Mouse (Mus musculus) cerebral cortex, adult 2 months (tissue): ENCODE measurements around the gene Mc1r.

ENCODE experiments used
- WGBS: fragments of 180-500 bp; shearing (Covaris S2); methylation state at CpG from one replicate; pipeline ENCODE4 v1.1.7; 2018; 5-methylcytosine and 5-hydroxymethylcytosine counted together

The Mc1r gene

DNA sequence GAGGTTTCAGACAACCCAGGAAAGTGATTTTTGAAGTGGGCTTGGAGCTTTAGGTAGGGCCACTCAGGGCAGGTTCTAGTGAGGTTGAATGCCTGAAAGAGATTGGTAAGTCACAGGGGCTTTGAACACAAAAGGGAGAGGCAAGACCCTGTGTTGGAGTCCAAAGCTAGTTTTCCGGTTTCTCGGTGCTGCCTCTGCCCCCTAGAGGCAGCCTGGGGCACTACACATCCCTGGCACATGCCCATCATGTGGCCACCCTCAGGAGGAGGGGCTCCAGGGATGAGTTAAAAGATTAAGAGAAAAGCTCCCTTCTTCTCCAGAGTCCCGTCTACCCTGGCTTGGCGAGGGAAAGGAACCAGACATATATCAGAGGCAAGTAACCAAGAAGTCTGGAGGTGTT, at the start of gene Mc1r:
Gene Mc1r (plus strand): TSS at position 322 of the 400 bp plus-strand sequence.
- WGBS = 8% methylated on average over 4 of the region's 4 CpGs

DNA sequence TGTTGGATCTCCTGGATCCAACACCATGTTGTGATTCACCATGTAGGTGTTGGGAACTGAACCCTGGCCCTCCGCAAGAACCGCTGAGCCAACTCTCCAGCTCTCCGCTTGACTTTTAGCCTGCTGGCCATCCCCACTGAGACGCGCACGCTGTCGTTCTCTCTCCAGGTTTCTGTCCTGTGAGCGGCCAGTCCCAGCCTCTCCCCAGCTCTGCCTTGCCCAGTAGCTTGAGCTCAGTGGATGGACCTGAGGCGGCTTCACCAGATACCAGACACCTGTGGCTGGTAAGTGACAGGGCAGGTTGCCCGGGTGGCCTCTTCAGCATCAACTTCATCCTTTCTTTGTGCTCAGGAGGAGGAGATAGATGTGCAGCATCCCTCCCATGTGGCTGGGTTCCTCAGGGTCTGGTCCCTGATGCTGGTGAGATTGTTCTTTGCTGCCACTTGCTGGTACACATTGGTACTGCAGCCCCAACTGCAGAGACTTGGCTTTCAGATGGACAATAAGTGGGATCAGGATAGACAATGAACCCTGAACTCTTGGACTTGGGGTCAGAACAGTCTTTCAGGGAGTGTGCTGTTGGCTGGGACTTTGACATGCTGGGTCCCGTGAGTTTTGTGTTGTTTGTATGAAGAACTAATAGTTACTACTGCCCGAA, 45.7 kb upstream of the Mc1r start:
- WGBS = 36% methylated on average over 12 of the region's 12 CpGs

DNA sequence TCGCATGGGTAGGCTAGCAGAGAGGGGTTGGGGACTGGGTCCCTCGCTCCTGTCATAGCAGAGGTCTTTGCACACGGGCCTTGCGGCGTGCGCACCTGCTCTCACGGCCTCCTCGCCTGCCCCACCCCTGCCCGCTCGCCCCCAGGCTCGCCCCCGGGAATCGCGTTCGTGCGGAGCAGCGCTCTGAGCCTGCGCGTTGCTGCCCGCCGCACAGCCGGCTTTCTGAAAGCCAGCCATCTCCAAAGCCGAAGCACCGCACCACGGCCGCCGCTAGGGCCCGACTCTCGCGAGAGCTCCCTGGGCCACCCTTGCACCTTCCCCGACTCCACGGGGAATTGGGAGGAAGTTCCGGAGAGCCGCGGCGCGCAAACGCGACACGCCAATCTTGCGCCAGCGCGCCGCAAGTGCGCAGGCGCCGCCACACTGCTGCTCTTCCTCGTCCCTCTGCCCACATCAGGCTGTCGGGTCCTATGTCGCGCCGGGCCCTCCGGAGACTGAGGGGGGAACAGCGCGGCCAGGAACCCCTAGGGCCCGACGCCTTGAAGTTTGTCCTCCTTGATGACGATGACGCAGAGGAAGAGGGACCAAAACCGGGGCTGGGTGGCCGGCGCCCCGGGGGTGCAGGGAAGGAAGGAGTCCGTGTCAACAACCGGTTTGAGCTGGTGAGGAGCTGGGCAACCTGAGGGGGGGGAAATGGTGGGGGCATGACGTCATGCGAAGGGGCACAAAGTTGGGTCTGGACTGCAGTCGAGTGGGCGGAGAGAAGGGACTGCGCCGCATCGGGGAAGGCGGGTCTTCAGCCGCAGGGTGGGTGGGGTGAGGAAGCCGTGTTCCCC, 33.3 kb upstream of the Mc1r start, which contains the start of gene Tcf25:
Gene Tcf25 (plus strand): TSS at position 351 of the 836 bp plus-strand sequence.
- WGBS = under 1% methylated on average over 70 of the region's 75 CpGs

DNA sequence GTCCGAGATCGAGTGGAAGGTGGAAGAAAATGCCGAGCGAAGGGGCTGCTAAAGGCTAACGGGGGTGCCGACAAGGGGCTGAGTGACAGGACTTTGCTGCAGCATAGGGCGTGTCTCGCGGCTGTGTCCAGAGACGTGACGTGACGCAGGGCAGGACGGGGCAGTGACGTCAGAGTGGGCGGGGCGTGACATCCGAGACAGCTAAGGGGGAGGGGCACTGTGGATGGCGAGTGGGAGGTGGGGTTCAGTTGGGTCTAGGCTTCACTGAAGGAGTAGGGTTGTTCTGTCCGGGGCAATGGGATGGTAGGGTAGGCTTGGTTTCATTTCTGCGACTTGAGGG, 32.7 kb upstream of the Mc1r start:
- WGBS = under 1% methylated on average over 20 of the region's 20 CpGs

DNA sequence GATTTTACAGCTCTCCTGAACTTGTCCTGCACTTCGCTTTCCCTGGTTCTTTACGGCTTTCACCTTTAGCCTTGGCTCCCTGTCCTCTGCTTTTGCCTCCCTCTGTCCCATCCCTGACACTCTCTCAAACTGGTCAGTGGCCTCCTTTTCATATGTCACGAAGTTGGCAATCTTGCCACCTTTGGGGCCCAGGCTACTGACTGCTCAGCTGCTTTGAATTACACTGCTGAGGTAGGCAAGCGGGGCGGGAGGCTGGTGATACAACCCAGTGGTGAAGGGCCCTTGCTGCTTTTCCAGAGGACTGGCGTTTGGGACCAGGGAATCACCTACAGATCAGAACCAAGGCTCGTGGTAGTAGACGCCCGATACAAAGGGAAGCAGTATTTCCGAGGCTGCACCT, 31.2 kb upstream of the Mc1r start:
- WGBS = 47% methylated on average over 10 of the region's 10 CpGs

DNA sequence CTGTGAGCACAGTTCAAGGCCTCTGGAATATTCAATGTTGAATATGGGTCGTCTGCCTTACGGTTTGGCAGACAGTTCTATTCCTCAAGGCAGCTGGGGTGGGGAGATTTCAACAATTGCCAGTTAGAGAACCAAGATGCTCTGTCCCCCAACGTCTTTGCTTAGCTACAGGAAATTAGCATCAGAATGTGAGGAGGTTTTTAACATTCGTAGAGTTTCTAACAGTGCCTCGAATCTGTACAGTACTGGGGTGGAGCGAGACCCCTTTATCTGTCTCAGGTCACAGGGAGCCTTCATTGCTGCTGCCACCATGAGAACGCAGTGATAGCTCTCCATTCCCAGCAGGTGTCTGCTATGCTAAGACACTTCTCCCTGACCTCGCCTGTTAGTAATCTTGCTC, 30.8 kb upstream of the Mc1r start:
- 36% methylated on average over 8 of the region's 8 CpGs for WGBS

DNA sequence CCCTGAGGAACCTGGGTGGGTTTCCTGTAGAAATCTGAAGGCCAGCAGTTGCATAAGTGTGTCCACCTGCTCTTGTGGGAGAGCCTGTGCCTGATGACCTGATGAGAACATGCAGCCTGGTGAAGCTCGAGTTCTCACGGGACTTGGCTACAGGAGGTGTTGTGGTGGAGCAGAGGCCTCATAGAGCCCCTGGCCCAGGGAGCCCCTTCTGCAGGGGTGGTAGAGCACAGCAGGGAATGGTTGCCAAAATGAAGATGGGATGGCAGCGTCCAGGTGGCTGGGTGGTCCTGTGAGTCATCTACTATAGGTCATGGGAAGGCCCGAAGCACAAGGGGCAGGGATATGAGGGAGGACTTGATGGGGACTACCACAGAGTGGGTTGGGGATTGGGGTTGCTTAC, 25.2 kb upstream of the Mc1r start:
- WGBS = 83% methylated on average over 4 of the region's 4 CpGs

DNA sequence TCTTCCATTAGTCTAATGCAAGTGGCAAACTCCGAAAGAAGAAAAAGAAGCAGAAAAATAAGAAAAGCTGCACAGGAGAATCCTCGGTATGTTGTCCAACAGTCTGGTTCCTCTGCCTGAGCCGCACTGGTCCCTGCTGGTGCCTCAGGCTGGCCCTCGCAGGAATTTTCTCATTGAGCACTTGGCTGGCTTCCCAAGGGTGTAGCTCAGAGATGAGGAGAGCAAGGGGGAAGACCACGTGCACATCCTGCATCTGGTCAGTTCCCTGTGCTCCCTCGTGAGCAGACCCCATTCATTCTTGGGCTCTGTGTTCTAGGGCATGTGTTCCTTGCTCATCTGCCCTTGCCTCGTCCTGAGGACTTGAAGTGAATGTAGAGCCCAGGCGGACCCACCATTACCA, 24.4 kb upstream of the Mc1r start:
- WGBS = 77% methylated on average over 8 of the region's 8 CpGs

DNA sequence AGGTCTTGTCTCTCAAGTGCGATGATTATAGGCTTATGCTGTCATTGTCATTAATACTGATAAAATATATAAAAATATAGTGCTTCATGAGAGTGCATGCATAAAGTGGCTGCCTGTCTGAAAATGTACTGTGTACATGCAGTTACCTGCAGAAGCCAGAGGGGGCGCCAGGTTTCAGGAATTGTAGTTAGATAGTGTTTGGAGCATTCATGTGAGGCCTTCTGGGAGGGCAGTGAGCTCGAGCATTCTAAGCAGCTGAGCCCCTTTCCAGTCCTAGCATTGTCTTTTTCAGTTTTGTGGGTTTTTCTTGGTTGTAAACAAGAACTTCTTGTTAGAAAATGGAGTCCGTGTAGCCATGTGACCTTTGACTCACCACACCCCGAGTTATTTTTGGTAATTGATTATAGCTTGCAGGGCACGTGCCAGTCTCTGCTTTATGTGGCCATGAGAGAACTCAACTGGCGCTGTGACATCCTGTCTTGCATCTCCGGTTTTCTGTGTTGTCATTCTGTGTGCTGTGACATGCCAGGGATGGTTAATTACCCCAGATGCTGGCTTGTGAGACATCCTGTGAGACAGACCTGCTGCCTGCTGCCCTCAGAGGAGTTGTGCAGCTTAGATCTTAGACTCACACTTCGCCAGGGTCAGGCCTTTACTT, 21.9 kb upstream of the Mc1r start:
- WGBS = 55% methylated on average over 9 of the region's 9 CpGs

DNA sequence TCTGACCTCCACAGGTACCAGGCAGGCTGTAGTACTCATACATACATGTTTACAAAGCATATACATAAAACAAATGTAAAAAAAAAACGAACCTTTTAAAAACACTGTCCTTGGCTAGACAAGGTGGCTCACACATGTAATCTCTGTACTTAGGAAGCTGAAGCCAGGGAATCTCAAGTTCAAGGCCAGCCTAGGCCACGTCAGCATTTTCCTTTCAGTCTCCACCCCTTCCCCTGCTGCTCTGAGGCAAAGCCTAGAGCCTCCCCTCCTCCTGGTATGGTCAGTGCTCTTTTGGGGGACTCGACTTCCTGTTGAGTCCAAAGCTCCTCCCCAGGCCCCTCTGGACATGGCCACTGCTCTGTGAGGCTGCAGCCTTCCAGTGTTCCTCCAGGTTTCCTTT, 19.9 kb upstream of the Mc1r start:
- 89% methylated on average over 3 of the region's 3 CpGs for WGBS

DNA sequence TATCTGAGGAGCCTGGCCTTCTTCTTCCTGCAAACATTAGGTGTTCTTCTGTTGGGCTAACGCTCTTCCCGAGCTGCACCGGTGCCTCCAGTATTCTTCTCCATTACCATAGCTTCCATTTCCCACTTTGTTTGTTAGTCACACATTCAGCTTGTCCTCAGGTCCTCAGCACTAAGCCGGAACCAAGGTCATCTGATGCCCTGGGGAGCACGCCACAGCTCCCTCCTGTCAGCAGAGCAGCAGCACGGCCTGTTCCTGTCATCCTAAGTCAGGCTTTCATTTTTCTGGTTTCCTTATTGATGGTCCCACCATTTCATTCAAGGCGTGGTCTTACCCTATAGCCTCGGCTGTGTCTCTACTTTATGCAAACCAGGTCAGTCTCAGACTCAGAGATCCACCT, 19.1 kb upstream of the Mc1r start:
- WGBS = 90% methylated on average over 8 of the region's 8 CpGs

DNA sequence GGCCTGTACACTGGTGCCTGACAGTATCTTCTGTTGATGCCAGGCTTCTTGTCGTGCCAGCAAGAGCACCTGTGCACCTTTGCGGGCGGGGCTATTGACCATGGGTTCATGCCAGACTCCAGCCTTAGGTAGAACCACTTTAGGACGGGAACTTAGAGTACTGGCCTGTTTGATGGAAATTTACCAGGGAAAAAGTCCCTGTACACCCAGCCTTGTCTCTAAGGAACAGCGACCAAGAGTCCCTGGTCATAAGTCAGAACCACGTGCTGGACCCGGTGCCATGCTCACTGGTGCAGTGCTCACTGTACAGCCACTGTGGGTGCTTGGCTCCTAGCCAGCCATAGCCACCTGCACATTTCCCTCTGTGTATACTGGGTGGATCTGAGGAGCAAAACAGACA, 17.9 kb upstream of the Mc1r start:
- 76% methylated on average over 7 of the region's 7 CpGs for WGBS

DNA sequence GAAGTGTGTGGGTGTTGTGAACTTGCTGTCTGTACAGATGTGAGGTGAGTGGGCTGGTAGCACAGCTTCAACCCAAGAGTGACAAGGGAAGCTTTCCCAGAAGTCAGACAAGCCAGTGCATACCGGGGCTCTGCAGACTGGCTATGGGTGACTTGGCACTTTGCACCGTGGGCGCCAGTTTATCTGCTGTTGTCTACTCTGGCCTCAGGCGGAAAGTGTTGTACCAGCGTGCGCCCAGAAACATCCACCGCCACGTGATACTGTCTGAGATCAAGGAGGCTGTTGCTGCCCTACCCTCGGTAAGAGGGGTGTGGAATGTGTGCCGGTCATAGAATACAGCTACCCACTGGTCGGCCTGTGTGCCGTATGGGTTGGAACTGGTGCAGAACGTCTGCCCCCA, 8.6 kb upstream of the Mc1r start:
- 72% methylated on average over 13 of the region's 13 CpGs for WGBS

DNA sequence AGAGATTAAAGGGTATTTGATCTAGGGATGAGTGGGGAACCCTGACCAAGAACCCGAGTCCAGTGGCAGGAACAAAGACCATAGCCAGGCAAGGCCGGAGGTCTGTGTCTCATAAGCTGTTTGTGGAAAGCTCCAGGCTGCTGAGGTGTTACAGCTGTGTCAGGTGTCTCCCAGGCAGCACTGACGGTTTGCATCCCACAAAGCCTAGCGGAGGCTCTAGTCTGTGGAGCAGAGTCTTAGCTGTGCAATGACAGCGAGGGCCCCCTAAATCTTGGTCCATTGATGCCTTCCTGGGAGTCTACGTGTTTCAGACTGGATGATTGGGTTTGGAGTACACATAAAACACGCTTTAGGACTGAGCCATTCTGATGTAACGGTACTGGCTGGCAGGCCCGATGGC, 5.0 kb upstream of the Mc1r start:
- WGBS = 92% methylated on average over 9 of the region's 9 CpGs

DNA sequence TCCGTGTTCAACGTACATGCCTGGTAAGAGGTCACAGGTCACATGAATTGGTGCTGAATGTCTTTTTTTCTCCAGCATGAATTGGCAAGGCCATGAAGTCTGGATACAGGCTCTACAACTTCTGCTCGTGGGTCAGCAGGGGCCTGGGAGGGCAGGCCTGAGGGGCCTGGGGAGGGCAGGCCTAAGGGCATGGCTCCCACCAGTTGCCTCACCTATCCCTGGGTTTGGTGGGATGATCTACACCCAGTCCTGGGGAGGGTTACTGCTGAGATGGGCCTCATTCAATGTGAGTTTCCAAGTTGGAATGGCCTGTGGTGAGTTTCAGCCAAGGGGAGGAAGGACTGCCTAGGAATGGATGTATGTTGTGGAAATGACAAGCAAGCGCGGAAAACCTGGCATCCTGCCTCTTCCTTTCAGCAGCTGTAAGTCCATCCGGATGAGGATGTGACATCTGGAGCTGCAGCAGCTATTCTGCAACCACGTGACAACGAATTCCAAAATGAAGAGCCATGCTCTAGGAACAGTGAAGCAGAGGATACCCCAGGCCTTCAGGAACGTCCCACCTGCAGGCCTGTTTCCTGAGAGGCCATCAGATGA, 4.1 kb upstream of the Mc1r start:
- WGBS = 81% methylated on average over 9 of the region's 9 CpGs

DNA sequence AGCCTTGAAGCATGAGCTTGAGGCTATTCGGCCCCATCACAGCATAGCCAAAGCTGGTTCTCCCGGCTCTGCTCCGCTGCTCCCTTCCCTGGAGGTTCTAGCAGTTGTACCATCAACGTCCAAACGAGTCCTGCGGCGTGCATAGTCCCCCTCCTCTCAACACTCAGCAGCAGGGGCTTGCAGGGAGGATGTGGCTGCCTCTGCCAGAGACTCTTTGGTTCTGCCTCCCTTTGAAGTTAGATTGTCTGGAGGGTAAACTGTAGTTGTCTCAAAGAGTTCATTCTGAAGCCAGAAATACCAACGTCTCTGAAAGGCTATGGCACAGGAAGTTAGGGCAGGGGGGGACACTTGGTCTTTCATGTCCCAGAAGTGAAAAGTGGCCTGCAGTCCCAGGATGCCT, 2.4 kb upstream of the Mc1r start:
- 34% methylated on average over 8 of the region's 8 CpGs for WGBS

DNA sequence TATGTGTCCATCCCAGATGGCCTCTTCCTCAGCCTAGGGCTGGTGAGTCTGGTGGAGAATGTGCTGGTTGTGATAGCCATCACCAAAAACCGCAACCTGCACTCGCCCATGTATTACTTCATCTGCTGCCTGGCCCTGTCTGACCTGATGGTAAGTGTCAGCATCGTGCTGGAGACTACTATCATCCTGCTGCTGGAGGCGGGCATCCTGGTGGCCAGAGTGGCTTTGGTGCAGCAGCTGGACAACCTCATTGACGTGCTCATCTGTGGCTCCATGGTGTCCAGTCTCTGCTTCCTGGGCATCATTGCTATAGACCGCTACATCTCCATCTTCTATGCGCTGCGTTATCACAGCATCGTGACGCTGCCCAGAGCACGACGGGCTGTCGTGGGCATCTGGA, 705 bp downstream of the Mc1r start:
- WGBS = 93% methylated on average over 13 of the region's 13 CpGs

DNA sequence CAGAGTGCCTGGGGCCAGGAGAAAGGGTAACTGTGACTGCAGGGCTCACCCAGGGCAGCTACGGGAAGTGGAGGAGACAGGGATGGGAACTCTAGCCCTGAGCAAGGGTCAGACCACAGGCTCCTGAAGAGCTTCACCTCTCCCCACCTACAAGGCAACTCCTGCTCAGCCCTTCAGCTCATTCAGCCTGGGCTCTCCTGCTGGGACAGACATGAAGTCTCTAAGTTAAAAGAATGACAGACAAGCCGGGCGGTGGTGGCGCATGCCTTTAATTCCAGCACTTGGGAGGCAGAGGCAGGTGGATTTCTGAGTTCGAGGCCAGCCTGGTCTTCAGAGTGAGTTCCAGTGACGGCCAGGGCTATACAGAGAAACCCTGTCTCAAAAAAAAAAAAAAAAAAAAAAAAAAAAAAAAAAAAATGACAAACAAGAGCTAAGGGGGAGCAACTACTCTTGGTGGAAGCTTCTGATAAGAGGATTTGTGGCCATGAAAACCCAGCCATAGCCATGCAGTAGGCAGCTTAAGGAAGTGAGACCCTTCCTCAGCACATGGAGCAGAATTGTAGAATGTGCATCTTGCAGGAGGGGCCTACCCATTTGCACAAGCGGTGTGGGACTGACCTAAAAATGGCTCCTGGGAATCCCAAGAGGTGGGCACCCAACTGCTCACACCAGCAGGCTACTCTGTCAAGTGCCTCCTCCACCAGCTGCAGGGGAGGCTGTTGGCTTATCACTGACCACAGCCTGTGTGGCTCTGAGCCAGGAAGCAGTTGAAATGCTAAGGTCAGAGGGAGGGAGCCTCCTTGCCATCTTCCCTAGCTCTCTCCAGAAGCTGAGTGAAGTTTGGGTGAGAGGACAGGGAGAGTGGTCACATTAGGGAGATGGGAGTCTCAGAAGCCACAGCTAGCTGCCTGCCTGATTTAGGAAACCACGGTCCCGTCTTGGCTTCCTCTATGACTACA, 2.0 kb downstream of the Mc1r start:
- WGBS = 64% methylated on average over 9 of the region's 9 CpGs

DNA sequence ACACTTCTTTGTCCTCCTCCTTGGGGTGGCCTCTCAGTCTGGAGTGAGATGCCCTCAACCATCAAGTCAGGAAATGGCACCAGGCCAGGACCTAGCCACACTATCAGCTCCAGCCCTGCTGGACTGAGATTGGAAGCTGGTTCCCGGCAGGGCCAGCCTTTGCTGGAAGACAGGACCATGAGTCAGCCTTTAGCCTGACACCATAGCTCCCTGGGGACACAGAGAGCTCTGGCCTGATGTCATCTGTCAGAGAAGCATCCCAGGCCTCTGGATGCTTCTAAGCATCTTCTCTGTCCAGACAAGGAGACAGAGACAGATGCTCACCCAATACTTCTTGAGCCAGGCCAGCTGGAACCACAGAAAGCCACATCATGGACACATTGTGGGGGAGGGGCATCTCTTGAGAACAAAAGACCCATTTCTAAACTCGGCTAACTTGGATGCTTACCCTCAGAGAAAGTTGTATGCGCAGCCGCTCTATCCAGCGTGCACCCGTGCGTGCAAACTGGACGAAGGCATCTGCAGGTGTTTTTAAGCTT, 3.2 kb downstream of the Mc1r start:
- 41% methylated on average over 8 of the region's 8 CpGs for WGBS

DNA sequence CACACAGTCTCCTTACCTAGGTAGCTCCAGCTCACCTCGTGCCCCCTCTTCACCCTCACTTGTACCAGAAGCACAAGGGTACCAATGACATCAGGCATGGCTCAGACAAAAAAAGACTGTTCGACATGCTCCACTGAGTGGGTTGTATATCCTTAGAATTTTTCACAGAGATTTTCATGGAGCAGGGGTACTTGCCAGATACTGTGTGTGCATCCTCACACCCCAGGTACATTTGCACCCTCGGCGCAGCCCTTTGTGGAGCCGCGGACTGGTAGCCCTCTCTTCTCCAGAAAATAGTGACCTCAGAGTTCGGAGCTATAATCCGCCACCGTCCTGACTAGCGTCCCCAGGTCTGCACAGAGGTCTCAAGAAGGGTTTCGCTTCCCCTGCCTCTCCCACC, 3.9 kb downstream of the Mc1r start:
- 3% methylated on average over 11 of the region's 11 CpGs for WGBS

DNA sequence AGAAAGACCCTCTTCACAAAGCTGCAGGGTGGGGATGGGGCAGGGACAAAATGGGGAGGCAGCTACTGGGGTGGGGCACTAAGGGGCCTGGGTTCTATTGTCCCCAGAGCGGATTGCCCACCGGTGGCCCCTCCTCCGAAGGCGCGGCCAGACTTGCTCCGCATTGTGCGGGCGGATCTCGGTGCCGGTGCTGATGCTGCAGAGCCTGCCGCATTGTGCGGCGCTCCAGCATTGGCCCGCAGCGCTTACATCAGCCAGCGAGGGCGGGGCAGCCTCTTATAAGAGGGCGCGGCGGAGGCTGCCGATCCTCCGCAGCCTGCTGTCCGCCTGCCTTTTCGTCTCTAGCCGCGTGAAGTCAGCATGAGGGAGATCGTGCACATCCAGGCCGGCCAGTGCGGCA, 4.3 kb downstream of the Mc1r start, which contains the start of gene Tubb3:
Gene Tubb3 (plus strand): TSS at position 179 of the 400 bp plus-strand sequence.
- under 1% methylated on average over 29 of the region's 29 CpGs for WGBS
